Mouse (Mus musculus): ENCODE measurements around the gene Rsbn1l.

- TF ChIP-seq POLR2A (IDR thresholded peaks at IDR 0.05; ENCODE audit: insufficient read depth, low read length) (no peak), CTCF (IDR thresholded peaks at IDR 0.05; ENCODE audit: low read depth, low read length) (no peak), EP300 (IDR thresholded peaks at IDR 0.05; ENCODE audit: insufficient read depth, low read depth, low read length) (no peak)
Observed at GRCm38 (mm10) chr5:20942523-20942922, 13.7 kb downstream of the Rsbn1l start.

Data from ES-Bruce4 (cell line).